Mouse (Mus musculus) fat pad, adult 2 months (tissue): ENCODE results near the gene Rnf214.
"Not testable (repeated sequence)": the region's sequence is repeated elsewhere in the genome, so short reads cannot be mapped to it uniquely, and the experiment has no call there.

Experiments
- DNase-seq: peaks from one replicate; pipeline ENCODE4 v3.0.0-alpha.2; 2011; ENCODE audit warnings: low read depth, low spot score; ENCODE audit errors: extremely low read depth

Rnf214 gene

DNA sequence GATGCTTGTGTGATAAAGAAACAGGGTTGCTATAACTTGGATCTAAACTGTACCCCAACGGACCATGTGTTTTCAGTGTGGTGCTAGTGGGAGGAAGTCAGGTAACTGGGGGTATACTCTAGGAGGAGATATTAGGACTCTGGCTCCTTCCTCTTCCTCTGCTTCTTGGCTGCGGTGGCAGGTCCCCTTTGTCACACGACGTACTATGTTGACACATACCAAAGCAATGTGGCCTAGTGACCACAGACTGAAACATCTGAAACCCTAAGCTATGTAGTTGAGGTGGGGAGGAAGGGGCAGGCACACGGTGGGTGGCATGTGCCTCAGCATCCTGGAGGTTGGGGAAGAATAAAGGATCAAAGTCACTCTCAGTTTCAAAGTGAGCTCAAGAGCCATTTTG lies 55.4 kb downstream of the Rnf214 start:
- DNase-seq: no peak

DNA sequence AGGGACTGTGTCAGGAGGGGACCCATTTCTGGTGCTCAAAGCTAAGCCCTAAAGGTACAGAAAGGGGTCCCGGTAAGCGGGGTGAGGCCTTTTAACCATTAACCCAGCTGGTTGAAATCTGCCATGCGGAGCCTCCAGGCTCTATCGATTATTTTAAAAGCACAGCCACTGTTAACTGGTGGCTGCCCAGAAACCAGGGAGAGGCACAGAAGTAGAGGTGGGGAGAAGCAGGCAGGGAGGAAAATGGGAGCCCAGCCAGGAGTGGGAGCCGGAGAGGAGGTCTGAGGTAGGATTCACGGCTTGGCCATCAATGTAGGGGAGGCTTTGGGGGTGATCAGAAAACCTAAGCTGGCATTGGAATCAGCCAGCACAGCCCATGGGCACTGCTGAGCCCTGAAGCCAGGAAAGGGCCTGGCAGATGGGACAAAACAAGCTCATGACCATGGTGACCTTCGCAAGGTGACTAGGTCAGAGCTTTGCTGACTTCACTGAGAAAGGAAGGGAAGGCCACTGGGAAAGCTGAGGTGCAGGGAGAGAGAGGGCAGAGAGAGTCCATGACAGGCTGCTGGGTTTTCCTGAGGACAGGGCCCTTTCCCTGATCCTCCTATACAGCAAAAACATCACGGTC lies 56.1 kb downstream of the Rnf214 start:
- no peak for DNase-seq

DNA sequence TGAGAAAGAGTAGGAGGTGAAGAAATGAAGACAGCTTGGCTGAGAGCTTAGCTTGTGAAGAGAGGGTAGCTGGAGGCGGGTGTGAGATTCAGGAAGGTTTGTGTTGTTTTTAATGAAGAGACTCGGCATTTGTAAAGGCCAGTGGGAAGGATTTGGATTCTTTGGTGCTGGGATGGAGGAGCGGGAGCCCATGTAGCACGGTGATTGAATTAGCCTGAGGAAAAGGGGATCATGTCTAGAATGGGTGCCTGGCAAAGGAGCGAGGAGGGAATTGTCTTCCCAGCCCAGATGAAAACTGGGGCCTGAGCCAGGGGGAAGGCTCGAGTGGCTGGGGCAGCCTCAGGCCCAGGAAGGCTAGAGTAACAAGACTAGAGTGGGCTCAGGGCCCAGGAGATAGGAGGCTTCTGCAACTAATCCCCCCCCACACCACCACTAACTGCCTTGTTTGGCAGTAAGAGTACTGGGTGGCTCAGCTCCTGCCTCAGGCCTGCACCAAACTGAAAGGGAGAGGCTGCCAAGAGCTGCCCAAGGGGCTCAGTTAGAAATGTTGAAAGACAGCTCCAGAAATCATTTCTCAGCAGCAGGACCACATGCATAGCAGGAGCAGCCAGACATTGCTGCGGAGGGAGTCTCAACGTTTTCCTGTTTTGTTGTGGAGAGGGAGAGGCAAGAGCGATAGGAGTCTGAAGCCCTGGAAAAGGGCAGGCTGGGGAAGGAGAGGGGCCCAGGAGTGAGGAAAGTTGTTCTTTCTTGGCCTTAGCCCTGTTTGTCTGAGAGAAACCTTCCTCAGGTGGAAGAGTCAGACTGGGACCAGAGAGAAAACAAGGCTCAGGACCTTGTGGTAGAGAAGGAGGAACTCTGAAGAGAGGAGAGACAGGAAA lies 56.9 kb downstream of the Rnf214 start:
- peak; percentile 31 for DNase-seq

DNA sequence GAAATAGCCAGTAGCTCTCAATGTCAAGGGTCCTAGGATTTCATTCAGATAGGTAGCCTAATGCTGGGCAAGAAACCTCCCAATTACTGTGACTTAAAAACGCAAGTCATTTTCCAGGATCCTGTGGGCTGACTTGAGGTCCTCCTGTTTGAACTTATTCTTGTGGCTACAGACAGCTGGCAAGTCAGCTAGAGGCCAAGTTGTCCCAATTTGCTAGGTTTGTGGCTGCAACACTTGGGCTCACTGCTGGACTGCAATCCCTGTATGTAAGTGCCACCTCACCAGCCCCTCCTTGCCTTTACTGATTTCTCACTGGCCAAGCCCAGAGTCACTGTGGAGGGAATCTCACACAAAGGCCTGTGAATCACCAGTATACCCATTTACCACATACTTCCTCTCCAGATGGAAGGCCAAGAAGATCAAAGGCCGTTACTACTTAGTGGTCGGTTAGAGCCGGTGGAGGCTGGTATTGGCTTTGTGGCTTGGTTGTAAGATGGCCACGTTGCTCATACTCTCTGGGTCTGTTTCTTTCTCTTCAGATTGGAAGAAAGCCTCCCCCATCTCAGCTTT lies 59.7 kb downstream of the Rnf214 start:
- no peak for DNase-seq

DNA sequence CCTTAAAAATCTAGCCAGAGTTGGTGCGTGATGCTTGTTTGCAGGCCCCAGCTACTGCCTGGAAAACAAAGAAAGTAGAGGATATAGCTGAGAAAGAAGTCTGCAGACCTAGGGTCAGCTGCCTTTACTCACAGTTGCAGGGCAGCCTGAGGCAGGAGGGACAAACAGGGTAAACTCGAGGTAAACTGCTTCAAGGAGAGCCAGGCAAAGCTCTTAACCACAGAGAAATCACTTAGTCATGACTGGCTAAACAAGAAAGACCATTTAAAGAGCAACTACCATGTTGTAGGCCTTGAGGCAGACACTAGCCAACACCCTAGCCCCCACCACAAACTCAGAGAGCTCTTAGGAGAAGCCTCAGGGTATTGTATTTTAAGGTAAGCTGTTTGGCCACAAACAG lies 60.5 kb downstream of the Rnf214 start:
- not testable (repeated sequence) for DNase-seq

DNA sequence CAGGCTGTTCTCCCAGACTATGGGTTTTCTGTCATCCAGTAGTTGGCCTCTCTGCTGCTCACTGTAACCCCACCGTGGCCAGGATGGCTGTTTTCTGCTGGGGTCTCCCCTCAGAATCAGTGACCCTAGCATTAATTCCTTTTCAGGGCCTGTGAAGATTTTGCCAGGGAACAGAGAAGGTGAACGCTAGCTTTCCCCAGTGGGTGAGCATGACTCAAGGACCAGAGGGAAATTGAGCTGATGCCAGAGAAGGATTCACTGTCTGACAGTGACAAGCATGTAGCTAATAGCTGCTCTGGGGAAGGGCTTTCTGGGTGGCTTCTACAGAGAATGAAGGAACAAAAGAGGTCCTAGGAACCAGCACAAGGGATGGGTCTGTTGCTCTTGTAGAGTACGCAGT lies 61.2 kb downstream of the Rnf214 start:
- DNase-seq: no peak

DNA sequence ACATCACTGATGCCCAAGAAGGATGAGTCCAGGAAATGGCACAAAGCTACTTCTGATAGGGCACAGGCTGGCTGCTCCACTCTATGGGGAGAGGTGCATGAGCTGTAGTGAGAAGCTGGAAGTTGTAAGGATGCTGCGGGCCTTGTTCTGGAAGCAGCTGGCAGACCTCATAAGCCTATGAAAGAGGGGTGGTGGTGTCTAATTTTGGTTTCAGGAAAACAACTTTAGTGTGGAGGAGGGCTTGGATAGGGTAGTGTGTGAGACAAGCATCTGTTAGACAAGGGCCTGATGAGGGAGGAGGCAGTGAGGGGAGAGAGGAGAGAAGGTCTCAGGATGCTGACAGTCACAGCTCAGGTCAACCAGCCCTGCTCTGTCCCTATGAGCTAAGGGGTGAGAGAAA lies 62.9 kb downstream of the Rnf214 start:
- DNase-seq: no peak

DNA sequence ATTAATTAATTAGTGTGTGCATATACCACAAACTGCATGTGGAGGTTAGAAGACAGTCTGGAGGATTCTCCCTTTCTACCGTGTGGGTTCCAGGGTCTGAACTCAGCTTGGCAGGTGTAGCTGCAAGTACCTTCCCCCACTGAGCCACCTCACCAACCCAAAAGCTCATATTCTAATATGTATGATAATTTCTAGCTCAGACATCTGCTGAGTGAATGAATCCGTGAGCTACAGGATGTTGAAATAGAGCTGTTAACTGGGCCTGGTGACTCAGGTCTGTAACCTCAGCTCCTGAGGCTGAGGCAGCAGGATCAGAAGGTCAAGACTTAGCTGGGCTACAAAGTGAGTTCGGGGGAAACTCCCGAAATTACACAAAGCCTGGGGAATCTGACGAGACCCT lies 63.7 kb downstream of the Rnf214 start:
- no peak for DNase-seq

DNA sequence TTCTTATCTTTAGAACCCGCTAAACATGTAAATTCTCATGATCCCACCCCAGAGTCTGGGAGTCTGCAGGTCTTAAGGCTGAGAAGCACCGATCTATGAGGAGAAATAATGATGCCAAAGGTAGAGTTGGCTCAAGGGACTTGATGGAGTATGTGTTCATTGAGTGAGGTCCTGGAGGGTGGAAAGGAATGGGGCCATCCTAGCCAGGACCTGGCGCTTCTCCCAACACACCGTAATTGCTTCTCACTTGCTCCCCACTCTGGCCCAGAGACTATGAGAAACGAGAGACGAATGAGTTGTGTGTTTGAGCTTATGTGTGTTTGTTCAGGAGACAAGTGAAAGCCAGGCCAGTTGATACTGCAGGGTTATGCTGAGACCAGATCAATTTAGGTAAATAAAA lies 65.3 kb downstream of the Rnf214 start:
- no peak for DNase-seq

DNA sequence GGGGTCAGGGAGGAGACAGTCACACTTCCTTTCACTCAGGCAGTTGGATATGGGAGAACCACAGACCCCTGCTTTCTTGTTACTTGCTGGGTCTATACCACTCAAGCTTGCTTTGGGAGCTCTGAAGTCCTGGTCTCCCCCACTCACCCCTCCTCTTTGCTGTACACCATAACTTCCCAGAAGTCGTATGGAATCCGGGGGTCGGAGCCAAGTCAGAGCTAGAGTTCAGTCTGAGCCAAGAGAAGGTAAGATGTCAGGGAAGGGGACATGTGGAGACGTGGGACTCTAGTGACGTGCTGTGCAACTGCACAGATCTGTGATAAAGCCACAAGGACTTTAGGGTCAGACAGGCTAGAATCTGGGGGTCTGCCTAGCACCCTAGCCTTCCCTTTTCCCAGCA lies 66.4 kb downstream of the Rnf214 start:
- DNase-seq: no peak

DNA sequence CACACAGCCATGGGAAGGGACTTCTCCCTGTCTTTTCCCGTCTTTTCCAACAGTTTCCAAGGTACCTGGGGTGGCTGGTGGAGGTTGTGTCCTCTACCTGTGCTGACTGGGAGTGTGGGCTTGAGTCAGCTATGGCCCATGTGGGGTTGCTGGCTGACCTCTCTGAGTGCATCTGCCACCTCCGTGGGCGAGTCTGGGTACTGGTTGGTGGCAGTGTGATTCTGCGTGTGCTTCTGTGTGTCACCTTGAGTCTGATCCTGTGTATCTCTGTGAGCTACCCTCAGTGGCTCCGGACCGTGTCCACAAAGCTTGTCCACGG lies 66.8 kb downstream of the Rnf214 start:
- no peak for DNase-seq

DNA sequence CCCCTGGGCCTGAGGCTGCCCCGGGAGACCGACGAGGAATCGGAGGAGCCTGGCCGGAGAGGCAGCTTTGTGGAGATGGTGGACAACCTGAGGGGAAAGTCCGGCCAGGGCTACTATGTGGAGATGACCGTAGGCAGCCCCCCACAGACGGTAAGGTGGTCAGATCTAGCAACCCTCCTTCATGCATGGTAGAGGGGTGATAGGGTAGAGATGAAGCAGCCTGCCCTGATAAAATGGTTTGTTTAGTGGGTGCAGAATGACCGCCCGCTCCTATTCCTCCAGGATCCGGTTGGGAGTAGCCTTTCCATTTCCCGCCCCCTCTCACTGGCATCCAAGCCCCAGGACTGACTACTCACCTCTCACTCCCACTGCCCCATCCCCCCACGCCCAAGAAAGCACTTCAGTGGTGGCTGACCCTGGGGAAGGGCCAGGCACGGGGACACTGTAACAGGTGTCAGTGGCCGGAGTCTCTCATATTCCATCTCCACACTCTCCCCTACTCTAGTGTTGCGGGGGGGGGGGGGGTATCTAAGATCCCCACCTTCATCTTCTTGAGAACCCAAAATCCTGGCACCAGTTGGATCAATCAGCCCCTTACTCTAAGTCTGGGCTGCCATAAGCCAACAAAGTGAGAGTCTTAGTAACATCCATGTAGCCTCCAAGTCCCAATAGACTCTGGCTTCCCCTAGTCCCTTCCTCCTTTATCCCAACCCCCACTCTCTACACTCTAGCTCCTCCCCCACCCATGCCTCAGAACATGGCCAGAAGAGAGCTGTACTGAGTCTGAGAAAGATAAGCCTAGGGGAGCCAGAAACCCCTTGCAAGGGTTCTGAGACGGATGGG lies 67.4 kb downstream of the Rnf214 start:
- DNase-seq: no peak

DNA sequence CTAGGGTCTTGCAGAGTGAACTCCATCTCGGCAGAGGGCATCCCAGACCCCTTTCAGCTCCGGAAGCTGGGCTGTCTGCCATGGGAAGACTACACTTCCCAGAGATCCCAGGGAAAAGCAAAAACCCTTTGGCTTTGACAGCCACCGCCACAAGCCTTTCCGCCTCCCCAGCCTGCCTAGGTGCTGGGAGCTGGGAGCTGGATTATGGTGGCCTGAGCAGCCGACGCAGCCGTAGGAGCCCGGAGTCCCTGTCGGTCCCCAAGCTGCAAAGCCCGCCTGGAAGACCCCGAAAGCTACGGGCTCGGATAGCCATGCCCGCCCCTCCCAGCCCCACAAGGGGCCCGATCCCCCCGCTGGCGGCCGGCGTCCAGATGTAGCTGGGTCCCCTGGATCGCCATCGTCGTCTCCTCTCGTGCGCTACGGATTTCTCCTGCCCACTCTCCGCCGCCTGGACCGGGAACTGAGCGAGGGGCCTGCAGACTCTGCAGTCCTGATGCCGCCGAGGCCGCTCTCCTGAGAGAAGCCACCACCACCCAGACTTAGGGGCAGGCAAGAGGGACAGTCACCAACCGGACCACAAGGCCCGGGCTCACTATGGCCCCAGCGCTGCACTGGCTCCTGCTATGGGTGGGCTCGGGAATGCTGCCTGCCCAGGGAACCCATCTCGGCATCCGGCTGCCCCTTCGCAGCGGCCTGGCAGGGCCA lies 68.1 kb downstream of the Rnf214 start, which contains the start of gene Bace1:
TSS of gene Bace1 (plus strand) at position 147 of the 705 bp plus-strand sequence.
- DNase-seq: no peak

DNA sequence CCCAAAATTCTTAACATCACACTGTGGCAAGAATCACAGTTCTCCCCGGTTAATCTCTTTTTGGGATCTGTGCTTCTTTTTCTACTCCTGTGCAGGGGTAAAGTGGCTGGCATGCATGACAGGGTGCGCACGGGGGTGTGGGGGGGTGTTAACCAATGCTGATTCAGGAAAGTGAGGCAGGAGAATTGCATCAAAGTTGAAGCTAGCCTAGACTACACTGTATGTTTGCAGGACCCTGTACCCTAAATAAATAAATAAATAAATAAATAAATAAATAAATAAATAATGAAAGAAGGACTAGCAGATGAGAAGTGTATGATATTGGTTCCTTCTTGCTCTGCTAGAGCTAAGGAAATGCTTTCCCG lies 68.7 kb downstream of the Rnf214 start:
- no peak for DNase-seq

DNA sequence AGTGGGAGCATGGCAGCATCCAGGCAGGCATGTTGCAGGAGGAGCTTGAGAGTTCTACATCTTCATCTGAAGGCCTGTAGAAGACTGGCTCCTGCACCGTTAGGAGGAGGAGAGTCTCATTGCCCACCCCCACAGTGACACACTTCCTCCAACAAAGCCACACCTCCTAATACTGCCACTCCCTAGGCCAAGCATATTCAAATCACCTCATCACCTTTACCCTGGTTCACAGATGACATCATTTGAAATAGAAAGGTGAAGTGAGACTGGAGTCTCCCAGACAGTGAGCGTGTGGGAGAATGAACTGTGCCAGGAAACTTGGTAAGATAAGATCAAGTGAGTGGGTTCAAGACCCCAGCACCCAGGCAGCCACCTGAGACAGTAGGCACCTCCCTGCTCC lies 73.2 kb downstream of the Rnf214 start:
- no peak for DNase-seq

DNA sequence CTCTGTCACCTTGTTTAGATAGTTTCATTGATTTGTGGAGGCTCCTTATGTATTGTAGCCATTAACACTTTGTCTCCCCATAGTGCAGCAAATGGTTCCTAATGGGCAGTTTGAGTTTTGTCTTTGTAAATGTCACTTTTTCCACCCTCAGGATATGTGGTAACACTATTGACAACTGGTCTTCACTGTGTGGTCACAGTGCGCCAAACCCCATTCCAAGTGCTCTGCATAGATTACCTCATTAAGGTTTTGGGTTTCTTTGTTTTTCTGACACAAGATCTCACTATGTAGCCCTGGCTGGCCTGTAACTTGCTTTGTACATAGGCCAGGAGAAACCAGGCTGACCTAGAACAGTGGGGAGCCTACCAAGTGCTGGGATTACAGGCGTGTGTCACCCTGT lies 73.8 kb downstream of the Rnf214 start:
- DNase-seq: no peak

DNA sequence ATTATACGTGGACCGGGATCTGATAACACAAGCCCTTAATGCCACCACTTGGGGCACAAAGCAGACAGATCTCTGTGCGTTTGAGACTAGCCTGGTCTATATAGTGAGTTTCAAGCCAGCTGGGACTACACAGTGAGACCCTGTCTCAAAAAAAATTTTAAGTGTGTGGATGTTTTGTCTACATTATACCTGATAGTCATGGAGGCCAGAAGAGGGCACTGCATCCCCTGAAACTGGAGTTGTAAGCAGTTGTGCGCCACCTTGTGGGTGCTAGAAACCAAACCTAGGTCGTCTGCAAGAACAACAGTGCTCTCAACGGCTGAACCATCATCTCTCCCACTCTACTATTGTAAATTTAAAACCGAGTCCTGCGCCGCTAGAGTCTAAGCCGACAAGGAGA lies 77.6 kb downstream of the Rnf214 start:
- peak; percentile 31 for DNase-seq

DNA sequence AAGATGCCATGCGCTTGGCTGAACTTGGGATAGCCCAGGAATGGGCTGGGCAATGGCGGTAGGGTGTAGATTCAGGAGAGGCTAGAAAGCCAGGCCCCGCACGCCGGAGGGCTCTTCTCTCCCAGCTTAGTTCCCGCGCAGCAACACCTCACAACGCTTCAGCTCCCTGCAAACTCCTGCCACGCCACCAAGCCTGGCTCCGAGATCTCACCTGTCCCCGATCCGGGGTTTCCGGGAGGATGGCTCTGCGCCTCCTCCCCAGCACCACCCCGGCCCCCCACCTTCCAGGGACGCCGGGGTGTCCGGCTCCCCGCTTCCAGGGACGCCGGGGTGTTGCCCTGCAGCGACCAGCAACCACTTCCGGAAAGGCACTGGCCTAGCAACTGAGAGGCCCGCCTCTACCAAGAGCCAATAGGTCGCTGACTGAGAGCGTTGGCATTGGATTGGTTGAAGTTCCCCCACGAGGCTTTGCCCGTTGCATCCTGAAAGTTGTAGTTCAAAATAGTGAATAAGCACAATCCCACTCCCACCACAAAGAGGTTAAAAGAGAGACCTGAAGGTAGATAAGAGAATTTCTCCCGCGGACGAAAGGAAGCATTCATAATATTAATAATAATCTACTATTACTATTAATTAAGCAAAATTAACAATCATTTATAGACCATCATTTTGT lies 78.3 kb downstream of the Rnf214 start, which contains the start of gene Cep164:
TSS of gene Cep164 (minus strand) at position 401 of the 673 bp plus-strand sequence.
- DNase-seq: peak; percentile 45

DNA sequence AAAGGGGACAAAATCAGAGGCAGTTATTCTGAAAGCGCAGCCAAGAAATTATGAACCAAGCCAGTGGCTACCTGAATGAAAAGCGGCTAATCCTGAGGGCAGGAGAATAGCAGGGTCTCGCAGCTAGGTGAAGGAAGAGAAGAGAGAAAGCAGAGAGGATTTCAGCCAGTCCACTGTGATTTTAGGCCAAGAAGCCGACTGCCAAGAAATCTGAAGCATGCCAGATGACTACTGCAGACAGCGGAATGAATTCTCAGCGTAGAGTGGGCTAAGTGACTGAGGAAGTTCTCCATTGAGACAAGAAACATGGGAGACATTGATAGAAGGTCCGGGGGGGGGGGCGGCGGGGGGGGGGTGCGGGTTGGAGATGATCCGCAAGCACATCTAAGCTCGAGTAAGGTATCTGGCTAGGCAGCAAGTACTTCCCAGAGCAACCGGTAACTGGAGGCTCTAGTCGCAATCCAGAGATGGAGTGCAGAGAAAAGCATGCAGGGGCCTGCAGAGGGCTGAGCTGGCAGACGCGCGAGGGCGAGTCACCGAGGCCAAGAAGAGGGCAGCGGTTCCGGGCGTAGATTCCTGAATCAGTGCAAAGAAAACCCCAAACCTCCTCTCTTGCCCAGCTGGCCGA lies 78.9 kb downstream of the Rnf214 start:
- DNase-seq: no peak
